Mouse (Mus musculus) monocyte, adult 2 months (primary cell): ENCODE measurements around the gene Gm43552.
"Not testable (repeated sequence)": the region's sequence is repeated elsewhere in the genome, so short reads cannot be mapped to it uniquely, and the experiment has no call there.

Source experiments
- DNase-seq, 2 experiments: peaks; one replicate each; pipeline ENCODE4 v3.0.0; 2022; ENCODE audit warnings: low spot score in 2 of 2, low read depth in 1 of 2

The Gm43552 gene

GRCm38 (mm10) chr5:65491767-65492715 lies 592 bp downstream of the Gm43552 start:
- peak; percentile 59 to 74 for DNase-seq

- DNase-seq: peak in 1 of 2 experiments; percentile 22
Measured at GRCm38 (mm10) chr5:65489830-65490229, 2.8 kb downstream of the Gm43552 start.

- DNase-seq: no peak
Measured at GRCm38 (mm10) chr5:65488725-65489124, 3.9 kb downstream of the Gm43552 start.

- no peak for DNase-seq
Measured at GRCm38 (mm10) chr5:65487381-65487780, 5.3 kb downstream of the Gm43552 start.

- DNase-seq: no peak
Measured at GRCm38 (mm10) chr5:65486514-65486913, 6.1 kb downstream of the Gm43552 start.

GRCm38 (mm10) chr5:65482996-65483395 lies 9.6 kb downstream of the Gm43552 start:
- no peak for DNase-seq

- no peak for DNase-seq
Measured at GRCm38 (mm10) chr5:65480511-65480910, 12.1 kb downstream of the Gm43552 start.

- no peak for DNase-seq
Measured at GRCm38 (mm10) chr5:65479681-65480445, 12.8 kb downstream of the Gm43552 start.

GRCm38 (mm10) chr5:65478224-65478623 lies 14.4 kb downstream of the Gm43552 start:
- no peak for DNase-seq

GRCm38 (mm10) chr5:65476739-65477138 lies 15.9 kb downstream of the Gm43552 start:
- not testable (repeated sequence) for DNase-seq

GRCm38 (mm10) chr5:65475806-65476205 lies 16.8 kb downstream of the Gm43552 start:
- DNase-seq: peak; percentile 9 to 17

- DNase-seq: no peak
Measured at GRCm38 (mm10) chr5:65469766-65470165, 22.9 kb downstream of the Gm43552 start.

- no peak for DNase-seq
Measured at GRCm38 (mm10) chr5:65466911-65467310, 25.7 kb downstream of the Gm43552 start.

GRCm38 (mm10) chr5:65460361-65460760 lies 32.3 kb downstream of the Gm43552 start:
- DNase-seq: no peak

GRCm38 (mm10) chr5:65459454-65459853 lies 33.2 kb downstream of the Gm43552 start:
- no peak for DNase-seq

- DNase-seq: no peak
Measured at GRCm38 (mm10) chr5:65457846-65458245, 34.8 kb downstream of the Gm43552 start.

GRCm38 (mm10) chr5:65457086-65457827 lies 35.4 kb downstream of the Gm43552 start:
- no peak for DNase-seq

GRCm38 (mm10) chr5:65454771-65455170 lies 37.9 kb downstream of the Gm43552 start:
- DNase-seq: no peak

GRCm38 (mm10) chr5:65448941-65449340 lies 43.7 kb downstream of the Gm43552 start:
- no peak for DNase-seq

- no peak for DNase-seq
Measured at GRCm38 (mm10) chr5:65447826-65448225, 44.8 kb downstream of the Gm43552 start.

GRCm38 (mm10) chr5:65446756-65447155 lies 45.9 kb downstream of the Gm43552 start:
- no peak for DNase-seq
